Mouse (Mus musculus) brain, embryonic 14.5 days (tissue): Measurements from ENCODE around the gene Negr1.

ENCODE experiments used
- CTCF ChIP-seq: fragments of 200-500 bp; IDR thresholded peaks from 2 replicates; pipeline ENCODE4 v1.5.1; 2012; ENCODE audit warnings: inconsistent platforms, mild to moderate bottlenecking, moderate library complexity, borderline replicate concordance; ENCODE audit not compliant: insufficient read depth, insufficient read length; ENCODE audit errors: extremely low read depth
- POLR2A ChIP-seq: fragments of 200-500 bp; IDR thresholded peaks from 2 replicates; pipeline ENCODE4 v1.6.1; 2012; ENCODE audit warnings: mild to moderate bottlenecking, inconsistent platforms, borderline replicate concordance; ENCODE audit not compliant: poor library complexity, insufficient read depth, insufficient read length, severe bottlenecking; ENCODE audit errors: extremely low read depth

DNA sequence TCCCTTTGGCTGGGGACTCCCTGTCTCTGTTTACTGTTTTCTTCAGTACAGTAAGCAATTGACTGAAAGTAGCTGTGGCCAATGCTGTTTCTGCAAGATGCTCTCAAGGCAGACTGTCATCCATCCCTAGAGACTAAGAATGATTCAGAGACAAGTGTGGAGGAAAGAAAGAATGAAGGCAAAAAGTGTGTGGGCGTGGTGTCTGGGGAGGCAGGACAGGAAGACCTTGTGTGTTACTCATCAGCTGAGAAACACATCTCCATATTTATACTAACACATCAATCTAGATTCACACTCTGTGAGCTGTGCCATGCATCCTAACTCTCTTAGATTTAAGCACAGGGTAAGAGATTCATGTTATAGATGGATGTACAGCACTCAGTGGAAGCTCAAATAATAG lies 431.2 kb downstream of the Negr1 start:
- TF ChIP-seq CTCF (no peak), POLR2A (no peak)
